Mouse (Mus musculus) lung, postnatal 0 days (tissue): ENCODE results near the gene Pcbp1.

Experiments
- CTCF ChIP-seq: IDR thresholded peaks from 2 replicates; pipeline ENCODE4 v1.5.1; 2016; ENCODE audit warnings: antibody characterized with exemption, mild to moderate bottlenecking
- EP300 ChIP-seq: IDR thresholded peaks from 2 replicates; pipeline ENCODE4 v1.6.1; 2016; ENCODE audit warnings: antibody characterized with exemption, mild to moderate bottlenecking, control low read depth

- no peak for TF ChIP-seq CTCF
- peak; percentile 82 for TF ChIP-seq EP300
Measured at GRCm38 (mm10) chr6:86569461-86569820, 43.3 kb upstream of the Pcbp1 start.
